Mouse (Mus musculus) embryonic facial prominence, embryonic 15.5 days (tissue): ENCODE results near the gene Prrt3. TPM values are rescaled to one million over a fixed set of nuclear protein-coding genes. Genes with fewer than 3 reads are reported as not detected.

Experiments used
- ATAC-seq: fragments of 200-750 bp; cut with Nextera tagmentation; 2 replicates; pipeline ENCODE4 v1.8.0; 2017; ENCODE audit warnings: low read depth, moderate TSS enrichment; ENCODE audit not compliant: insufficient number of reproducible peaks, low FRiP score, low TSS enrichment
- H3K27ac ChIP-seq: fragments of 300-500 bp; sonication (generic); replicated peaks from 2 replicates; pipeline ENCODE4 v1.5.1; 2015; ENCODE audit warnings: mild to moderate bottlenecking, inconsistent platforms
- H3K27me3 ChIP-seq: fragments of 300-500 bp; sonication (generic); 2 replicates; pipeline ENCODE4 v1.6.1; 2015; ENCODE audit warnings: inconsistent platforms
- H3K36me3 ChIP-seq: fragments of 300-500 bp; sonication (generic); 2 replicates; pipeline ENCODE4 v1.6.1; 2015; ENCODE audit warnings: mild to moderate bottlenecking, inconsistent platforms
- H3K4me1 ChIP-seq: fragments of 300-500 bp; sonication (generic); 2 replicates; pipeline ENCODE4 v1.6.1; 2015; ENCODE audit warnings: inconsistent platforms
- H3K4me2 ChIP-seq: fragments of 300-500 bp; sonication (generic); replicated peaks from 2 replicates; pipeline ENCODE4 v1.6.1; 2015; ENCODE audit warnings: mild to moderate bottlenecking, inconsistent platforms
- H3K4me3 ChIP-seq: fragments of 300-500 bp; sonication (generic); replicated peaks from 2 replicates; pipeline ENCODE4 v1.5.1; 2015; ENCODE audit warnings: mild to moderate bottlenecking, inconsistent platforms
- H3K9ac ChIP-seq: fragments of 300-500 bp; sonication (generic); 2 replicates; pipeline ENCODE4 v1.6.1; 2015; ENCODE audit warnings: inconsistent platforms
- H3K9me3 ChIP-seq: fragments of 300-500 bp; sonication (generic); replicated peaks from 2 replicates; pipeline ENCODE4 v1.6.1; 2016; ENCODE audit warnings: inconsistent platforms
- WGBS: fragments of 180-500 bp; shearing (Covaris S2); methylation state at CpG from one replicate; pipeline ENCODE4 v1.1.7; 2015; 5-methylcytosine and 5-hydroxymethylcytosine counted together
- polyA plus RNA-seq: library from polyadenylated mRNA; unstranded; fragments of >200 nt; fragmentation: Nextera tagmentation; extraction: Ambion mirVana; gene quantifications from 2 replicates; pipeline ENCODE4 v1.2.1, GENCODE M21; 2015

Prrt3 gene
- polyA plus RNA-seq: 1.6 and 2.0 TPM in 2 replicates

DNA sequence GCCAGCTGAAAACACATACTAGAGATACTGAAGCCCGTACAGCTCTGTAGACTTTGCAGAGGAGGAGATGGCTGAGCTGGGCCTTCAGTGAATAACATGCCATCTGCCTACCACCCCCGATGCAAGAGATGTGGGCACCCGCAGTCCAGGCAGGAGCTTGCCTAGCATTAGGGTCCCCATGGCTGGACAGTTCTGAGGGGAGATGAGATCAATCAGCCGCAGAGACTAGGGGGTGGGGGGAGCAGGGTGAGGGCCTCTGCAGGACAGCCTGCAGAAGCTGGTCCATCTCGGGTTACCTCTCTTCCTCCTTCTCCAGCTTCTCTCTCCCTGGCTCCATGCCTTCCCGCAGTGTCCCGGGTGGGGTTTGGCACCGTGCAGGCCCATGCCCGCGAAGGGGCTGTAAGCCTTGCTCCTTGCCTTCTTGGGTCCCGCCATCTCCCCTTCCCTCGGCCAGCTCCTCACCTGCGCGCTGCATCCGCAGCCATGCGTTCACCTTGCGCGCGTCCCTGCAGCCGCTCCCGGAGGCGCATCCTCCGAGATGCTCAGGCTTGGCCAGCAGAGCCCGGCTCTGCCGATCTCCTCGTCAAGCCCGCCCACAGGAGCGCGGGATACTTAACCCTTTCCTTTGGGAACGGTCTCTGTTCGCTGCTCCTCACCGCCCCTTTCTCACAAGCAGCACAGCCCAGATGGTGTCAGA is at the start of gene Prrt3:
Gene Prrt3 (minus strand): TSS at position 544 of the 697 bp plus-strand sequence.
- Histone ChIP-seq H3K4me1 (peaks cover 11% of the 10 kb centered on the region), H3K9ac (0 out of 2 replicates have a peak within 1 kb of the TSS, but pooled peaks have one; percentile 9), H3K9me3 (no peaks in the 10 kb centered on the region), H3K4me2 (peak within 1 kb of the TSS; percentile 77), H3K27me3 (peaks cover 15% of the 10 kb centered on the region), H3K27ac (no peak within 1 kb of the TSS), H3K4me3 (peak within 1 kb of the TSS; percentile 47), H3K36me3 (no peaks in the 10 kb centered on the region)
- ATAC-seq: peak; percentile 64
- WGBS: 1% methylated on average over 32 of the region's 32 CpGs

DNA sequence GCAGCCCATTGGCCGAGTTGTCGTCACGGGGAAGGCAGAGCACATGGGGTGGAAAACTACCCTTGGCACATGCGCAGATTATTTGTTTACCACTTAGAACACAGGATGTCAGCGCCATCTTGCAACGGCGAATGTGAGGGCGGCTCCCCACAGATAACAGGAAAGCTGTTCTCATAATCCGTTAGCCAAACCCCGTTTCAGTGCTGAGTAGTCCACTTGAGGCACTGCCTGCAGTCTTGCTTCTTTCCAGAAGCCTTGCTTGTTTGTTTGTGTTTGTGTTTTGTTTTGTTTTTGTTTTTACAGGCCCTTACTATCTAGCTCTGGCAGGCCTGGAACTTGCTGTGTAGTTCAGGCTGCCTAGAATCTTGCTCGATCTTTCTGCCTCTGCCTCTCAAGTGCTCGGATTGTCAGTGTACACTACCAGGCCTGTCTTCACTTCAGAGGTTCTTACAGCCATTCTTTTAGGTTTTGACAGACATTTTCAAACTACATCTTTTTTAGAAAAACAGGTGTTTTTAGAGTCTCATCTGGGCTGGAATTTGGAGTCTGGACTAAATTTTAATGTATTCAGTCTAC is 42.3 kb upstream of the Prrt3 start:
- no peak for ATAC-seq
- no peaks in the 10 kb centered on the region for H3K9me3 ChIP-seq
- H3K27me3 ChIP-seq: no peaks in the 10 kb centered on the region
- no peaks in the 10 kb centered on the region for H3K4me1 ChIP-seq
- no peak overlapping the region for H3K9ac ChIP-seq
- no peak overlapping the region for H3K4me2 ChIP-seq
- H3K36me3 ChIP-seq: peaks cover 3% of the 10 kb centered on the region; the same call in 1 of the 2 replicates
- no peak overlapping the region for H3K27ac ChIP-seq
- H3K4me3 ChIP-seq: no peak overlapping the region
- 93% methylated on average over 9 of the region's 12 CpGs for WGBS

DNA sequence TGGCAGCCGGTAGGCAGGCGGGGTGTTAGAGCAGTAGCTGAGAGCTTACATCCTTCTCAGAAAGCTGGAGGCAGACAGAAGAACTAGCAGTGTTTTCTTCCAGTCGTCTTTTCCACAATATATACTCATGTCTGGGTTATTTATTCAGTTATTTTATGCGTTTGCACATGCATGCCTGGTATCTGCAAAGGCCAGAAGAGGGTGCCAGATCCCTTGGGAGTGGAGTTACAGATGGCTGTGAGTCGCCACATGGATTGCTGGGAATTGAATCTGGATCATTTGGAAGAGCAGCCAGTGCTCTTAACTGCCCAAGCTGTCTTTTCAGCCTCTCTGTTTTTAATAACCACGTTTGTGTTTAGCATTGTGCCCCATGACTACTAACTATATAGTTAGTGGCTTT is 39.9 kb upstream of the Prrt3 start:
- Histone ChIP-seq H3K4me2 (no peak overlapping the region), H3K36me3 (peaks cover 7% of the 10 kb centered on the region; the same call in 1 of the 2 replicates), H3K27ac (no peak overlapping the region), H3K27me3 (no peaks in the 10 kb centered on the region), H3K9ac (no peak overlapping the region), H3K4me3 (no peak overlapping the region), H3K9me3 (no peaks in the 10 kb centered on the region), H3K4me1 (no peaks in the 10 kb centered on the region)
- ATAC-seq: no peak
- WGBS: 86% methylated on average over 6 of the region's 6 CpGs

DNA sequence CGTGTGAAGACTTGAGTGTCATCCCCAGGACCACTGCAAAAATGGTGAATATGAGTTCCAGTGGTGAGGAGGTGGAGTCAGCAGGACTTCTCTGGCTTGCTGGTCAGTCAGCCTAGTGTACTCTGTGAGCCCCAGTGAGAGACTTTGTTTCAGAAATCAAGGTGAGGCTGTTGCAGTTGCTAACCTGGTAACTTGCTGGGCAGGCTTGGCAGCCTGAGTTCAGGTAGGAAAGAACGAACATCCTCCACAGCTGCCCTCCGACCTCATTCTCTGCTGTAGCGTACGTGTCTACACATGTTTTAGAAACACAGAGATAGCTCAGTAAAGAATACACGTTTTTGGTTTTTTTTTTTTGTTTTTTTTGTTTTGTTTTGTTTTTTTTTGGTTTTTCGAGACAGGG is 33.2 kb upstream of the Prrt3 start:
- ATAC-seq: no peak
- no peak overlapping the region for H3K27ac ChIP-seq
- WGBS: 68% methylated on average over 7 of the region's 7 CpGs

DNA sequence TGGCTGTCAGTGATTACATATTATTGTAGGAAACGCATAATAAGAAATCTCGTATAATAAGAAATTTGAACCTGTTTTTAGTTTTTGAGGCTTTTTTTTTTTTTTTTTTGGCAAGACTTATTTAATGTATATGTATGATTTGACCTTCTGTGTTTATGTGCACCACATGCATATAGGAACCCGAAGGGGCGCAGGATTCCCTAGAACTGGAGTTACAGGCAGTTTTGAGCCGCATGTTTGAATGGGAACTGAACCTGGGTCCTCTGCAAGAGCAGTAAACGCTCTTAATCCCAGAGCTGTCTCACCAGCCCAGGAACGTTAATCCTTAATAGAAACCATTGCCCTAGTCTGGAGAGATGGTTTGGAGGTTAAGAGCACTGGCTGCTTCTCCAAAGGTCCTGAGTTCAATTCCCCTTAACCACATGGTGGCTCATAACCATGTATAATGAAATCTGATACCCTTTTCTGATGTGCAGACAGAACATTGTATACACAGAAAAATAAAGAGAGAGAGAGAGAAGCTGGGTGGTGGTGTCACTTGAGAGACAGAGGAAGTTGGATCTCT is 30.2 kb upstream of the Prrt3 start:
- H3K4me1 ChIP-seq: peaks cover 17% of the 10 kb centered on the region
- peak overlapping the region; percentile 98 for H3K4me3 ChIP-seq
- 6% methylated on average over 7 of the region's 7 CpGs for WGBS
- H3K36me3 ChIP-seq: 0 out of 2 replicates have a peak, but pooled peaks cover 5% of the 10 kb centered on the region
- peak overlapping the region; percentile 77; the same call in 1 of the 2 replicates for H3K27ac ChIP-seq
- H3K4me2 ChIP-seq: peak overlapping the region; percentile 62
- H3K27me3 ChIP-seq: no peaks in the 10 kb centered on the region
- ATAC-seq: no peak
- H3K9me3 ChIP-seq: no peaks in the 10 kb centered on the region
- H3K9ac ChIP-seq: peak overlapping the region; percentile 86

More for the DNA sequence above, 33.2 kb upstream of the Prrt3 start:
- H3K4me3 ChIP-seq: no peak overlapping the region
- H3K9me3 ChIP-seq: no peaks in the 10 kb centered on the region
- peaks cover 15% of the 10 kb centered on the region for H3K4me1 ChIP-seq
- peaks cover 7% of the 10 kb centered on the region; the same call in 1 of the 2 replicates for H3K36me3 ChIP-seq
- no peak overlapping the region for H3K9ac ChIP-seq
- H3K4me2 ChIP-seq: no peak overlapping the region
- H3K27me3 ChIP-seq: no peaks in the 10 kb centered on the region

DNA sequence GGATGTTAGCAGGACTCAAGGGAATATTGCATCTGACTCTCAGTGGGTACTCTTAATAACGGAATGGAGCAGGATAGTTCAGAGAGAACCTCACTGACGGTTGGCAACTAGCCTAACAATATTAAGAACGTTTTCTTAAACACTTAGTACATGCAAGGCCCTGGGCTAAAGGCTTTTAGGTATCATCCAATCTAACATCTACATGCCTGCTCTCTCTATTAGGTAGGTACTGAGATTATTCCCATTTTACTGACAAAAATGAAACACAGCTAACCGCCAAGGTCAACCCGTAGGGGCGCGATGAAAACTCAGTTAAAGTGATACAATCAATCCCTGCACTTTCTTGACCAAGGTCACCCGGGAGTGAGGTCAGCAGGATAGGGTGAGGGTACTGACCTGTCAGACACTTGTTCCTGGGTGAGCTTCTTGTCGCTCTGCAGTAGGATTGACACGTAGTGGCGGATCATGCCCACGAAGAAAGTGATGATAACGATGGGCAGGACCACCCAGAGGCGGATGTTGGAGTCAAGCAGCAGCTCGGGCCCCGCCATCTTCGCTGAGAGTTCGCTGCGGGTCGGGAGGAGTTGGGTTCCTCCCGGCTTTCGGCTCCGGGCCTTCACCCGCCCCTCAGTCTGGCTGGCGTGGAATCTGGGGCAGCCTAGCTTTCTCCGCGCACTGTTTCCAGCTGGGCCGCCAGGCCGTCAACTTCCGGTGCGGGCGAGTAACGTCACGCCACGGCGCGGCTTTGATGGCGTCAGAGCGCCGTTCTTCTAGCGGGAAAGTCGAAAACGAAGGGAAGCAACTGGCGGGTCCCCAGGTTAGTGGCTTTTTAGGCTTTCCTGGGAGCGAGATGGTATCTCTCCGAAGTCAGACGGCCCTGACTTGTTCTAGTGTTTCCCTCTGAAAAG is 29.5 kb upstream of the Prrt3 start, which contains the start of the genes Emc3 and Fancd2:
Gene Emc3 (minus strand): TSS at position 721 of the 908 bp plus-strand sequence.
Gene Fancd2 (plus strand): TSS at position 751 of the 908 bp plus-strand sequence.
- Histone ChIP-seq H3K4me1 (peaks cover 17% of the 10 kb centered on the region), H3K27me3 (no peaks in the 10 kb centered on the region), H3K4me2 (peak within 1 kb of the TSS; percentile 62), H3K9me3 (no peaks in the 10 kb centered on the region), H3K36me3 (peaks cover 7% of the 10 kb centered on the region; the same call in 1 of the 2 replicates), H3K4me3 (peak within 1 kb of the TSS; percentile 98), H3K9ac (peak within 1 kb of the TSS; percentile 86), H3K27ac (peak within 1 kb of the TSS; percentile 77)
- under 1% methylated on average over 47 of the region's 47 CpGs for WGBS
- ATAC-seq: peak; percentile 70

DNA sequence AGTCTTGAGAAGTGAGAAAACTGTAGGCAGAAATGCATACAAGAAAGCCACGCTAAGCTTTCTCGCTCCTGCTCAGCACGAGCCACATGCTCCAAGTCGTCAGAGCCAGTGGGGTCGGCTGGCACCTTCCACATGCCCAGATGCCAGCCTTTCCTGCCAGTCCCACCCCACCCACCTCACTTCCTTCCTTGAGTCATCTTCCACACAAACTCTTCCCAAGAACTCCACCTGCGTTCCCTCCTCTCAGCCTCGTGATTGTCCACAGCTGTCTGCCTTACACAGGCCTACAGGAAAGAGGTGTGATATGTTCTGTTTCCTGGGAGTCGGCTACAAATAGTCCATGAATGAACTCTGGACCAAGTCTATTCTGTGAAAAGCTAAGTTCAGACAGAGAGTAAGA is 21.7 kb upstream of the Prrt3 start:
- Histone ChIP-seq H3K27ac (no peak overlapping the region), H3K4me3 (no peak overlapping the region), H3K4me2 (no peak overlapping the region), H3K27me3 (no peaks in the 10 kb centered on the region), H3K36me3 (peaks cover 54% of the 10 kb centered on the region), H3K9ac (no peak overlapping the region), H3K4me1 (no peaks in the 10 kb centered on the region), H3K9me3 (no peaks in the 10 kb centered on the region)
- ATAC-seq: no peak
- WGBS: 85% methylated on average over 8 of the region's 8 CpGs

DNA sequence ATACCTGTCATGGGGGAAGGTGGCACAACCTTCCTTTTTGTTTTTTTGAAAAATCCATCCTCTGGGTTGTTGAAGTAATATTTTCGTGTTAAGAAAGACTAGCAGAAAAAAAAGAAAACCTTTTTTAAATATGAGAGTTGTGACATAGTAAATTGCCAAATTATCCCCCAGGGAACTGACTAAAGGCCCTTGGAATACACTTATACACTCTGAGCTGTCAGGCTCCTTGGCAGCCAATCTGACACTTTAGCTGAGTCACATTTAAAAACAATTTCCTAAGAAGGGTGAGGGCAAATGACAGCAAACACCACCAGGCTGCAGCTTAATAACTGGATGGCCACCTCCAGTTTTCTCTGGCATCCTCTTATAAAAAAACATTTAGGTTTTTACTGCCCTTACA is 20.6 kb upstream of the Prrt3 start:
- H3K4me1 ChIP-seq: no peaks in the 10 kb centered on the region
- ATAC-seq: no peak
- H3K36me3 ChIP-seq: peaks cover 61% of the 10 kb centered on the region
- H3K9ac ChIP-seq: no peak overlapping the region
- no peaks in the 10 kb centered on the region for H3K9me3 ChIP-seq
- 64% methylated on average over 1 of the region's 1 CpGs for WGBS
- H3K27ac ChIP-seq: no peak overlapping the region
- H3K27me3 ChIP-seq: no peaks in the 10 kb centered on the region
- H3K4me3 ChIP-seq: no peak overlapping the region
- H3K4me2 ChIP-seq: no peak overlapping the region

DNA sequence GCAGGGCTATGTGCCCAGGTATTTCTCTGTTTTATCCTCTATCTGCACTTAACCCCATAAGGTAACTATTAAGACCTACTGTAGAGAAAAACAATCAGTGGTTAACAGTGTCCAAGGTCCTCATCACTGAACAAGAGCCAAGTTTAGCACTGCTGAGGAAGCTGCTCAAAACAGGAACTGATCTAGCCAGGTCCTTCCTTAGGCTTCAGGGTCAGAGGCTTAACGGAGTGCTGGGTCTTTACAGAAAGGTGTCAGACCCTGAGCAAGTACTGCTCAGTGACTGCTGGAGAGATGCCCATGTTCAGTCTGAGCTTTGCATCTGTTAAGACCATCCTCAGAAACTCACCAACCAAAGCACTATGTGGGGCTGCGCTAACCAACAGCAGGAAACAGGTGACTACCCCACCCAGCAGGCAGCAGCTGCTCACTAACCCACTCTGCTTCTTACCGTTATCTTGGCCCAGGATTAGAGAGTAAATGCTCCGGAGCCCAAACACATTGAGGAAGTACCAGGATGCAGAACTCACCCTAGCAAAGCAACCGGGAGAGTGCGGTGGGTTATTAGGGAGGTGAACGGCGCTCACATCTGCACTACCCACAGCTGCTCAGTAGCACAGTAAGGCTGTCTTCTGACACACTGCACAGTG is 15.8 kb upstream of the Prrt3 start:
- WGBS: 87% methylated on average over 8 of the region's 8 CpGs
- Histone ChIP-seq H3K4me2 (no peak overlapping the region), H3K9ac (no peak overlapping the region), H3K4me3 (no peak overlapping the region), H3K27ac (no peak overlapping the region), H3K9me3 (no peaks in the 10 kb centered on the region), H3K4me1 (no peaks in the 10 kb centered on the region), H3K36me3 (peaks cover 90% of the 10 kb centered on the region), H3K27me3 (no peaks in the 10 kb centered on the region)
- no peak for ATAC-seq

DNA sequence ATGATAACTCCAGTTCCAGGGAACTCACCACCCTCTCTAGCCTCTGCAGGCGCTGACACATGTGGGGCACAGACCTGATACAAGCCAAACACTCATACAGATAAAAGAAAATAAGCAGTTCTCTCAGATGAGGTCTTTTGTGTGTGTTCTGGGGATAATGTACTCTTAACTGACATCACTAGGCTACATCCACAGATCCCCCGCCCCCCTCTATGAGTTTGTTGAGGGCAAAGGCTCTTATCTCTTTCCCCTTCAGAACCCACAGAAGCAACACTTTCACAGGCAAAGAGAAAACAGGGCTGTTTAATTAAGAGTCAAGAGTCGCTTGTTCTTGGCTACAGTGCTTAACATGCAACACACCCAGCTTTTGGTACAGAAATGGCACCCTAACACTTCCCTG is 12.9 kb upstream of the Prrt3 start:
- 98% methylated on average over 3 of the region's 3 CpGs for WGBS
- Histone ChIP-seq H3K9ac (no peak overlapping the region), H3K9me3 (no peaks in the 10 kb centered on the region), H3K4me1 (no peaks in the 10 kb centered on the region), H3K4me2 (no peak overlapping the region), H3K4me3 (no peak overlapping the region), H3K36me3 (peaks cover 72% of the 10 kb centered on the region), H3K27me3 (no peaks in the 10 kb centered on the region), H3K27ac (no peak overlapping the region)
- no peak for ATAC-seq
